Mouse (Mus musculus): ENCODE measurements around the gene Mdm2. TPM values are rescaled to one million over a fixed set of nuclear protein-coding genes. Genes with fewer than 3 reads are reported as not detected.

Mdm2 gene
- polyA plus RNA-seq, 1 experiment from 2014 or later = 71.1 TPM

- peak overlapping the region; percentile 9; the same call in 1 of the 2 replicates for H3K4me2 ChIP-seq (ENCODE audit: low read length)
- WGBS = 18% methylated on average over 13 of the region's 13 CpGs
- peaks cover 10% of the 10 kb centered on the region for H3K4me1 ChIP-seq (replicated peaks; ENCODE audit: control insufficient read depth, insufficient read depth, low read length)
- H3K4me3 ChIP-seq (replicated peaks; ENCODE audit: low read length) = no peak overlapping the region
- no peaks in the 10 kb centered on the region for H3K9me3 ChIP-seq (ENCODE audit: control insufficient read depth, low read length)
- no peaks in the 10 kb centered on the region for H3K27me3 ChIP-seq (replicated peaks; ENCODE audit: control insufficient read depth, insufficient read depth, low read length)
- H3K36me3 ChIP-seq (ENCODE audit: control insufficient read depth, insufficient read depth) = no peaks in the 10 kb centered on the region
- H3K27ac ChIP-seq (ENCODE audit: low read length) = no peak overlapping the region
- peak; percentile 93 for ATAC-seq
- no peak overlapping the region for H3K9ac ChIP-seq (replicated peaks; ENCODE audit: low read depth, low read length)
Observed at GRCm38 (mm10) chr10:117647158-117647505, 63.4 kb downstream of the Mdm2 start.

GRCm38 (mm10) chr10:117646482-117647157 is 63.9 kb downstream of the Mdm2 start:
- WGBS = 85% methylated on average over 5 of the region's 5 CpGs
- Histone ChIP-seq H3K4me3 (replicated peaks; ENCODE audit: low read length) (no peak overlapping the region), H3K4me2 (ENCODE audit: low read length) (no peak overlapping the region), H3K4me1 (replicated peaks; ENCODE audit: control insufficient read depth, insufficient read depth, low read length) (peaks cover 10% of the 10 kb centered on the region), H3K9me3 (ENCODE audit: control insufficient read depth, low read length) (no peaks in the 10 kb centered on the region), H3K27ac (ENCODE audit: low read length) (no peak overlapping the region), H3K9ac (replicated peaks; ENCODE audit: low read depth, low read length) (no peak overlapping the region), H3K36me3 (ENCODE audit: control insufficient read depth, insufficient read depth) (no peaks in the 10 kb centered on the region), H3K27me3 (replicated peaks; ENCODE audit: control insufficient read depth, insufficient read depth, low read length) (no peaks in the 10 kb centered on the region)
- ATAC-seq = no peak

- no peak overlapping the region for H3K4me2 ChIP-seq (ENCODE audit: low read length)
- peaks cover 10% of the 10 kb centered on the region for H3K4me1 ChIP-seq (replicated peaks; ENCODE audit: control insufficient read depth, insufficient read depth, low read length)
- H3K27me3 ChIP-seq (replicated peaks; ENCODE audit: control insufficient read depth, insufficient read depth, low read length) = no peaks in the 10 kb centered on the region
- no peak for ATAC-seq
- H3K9me3 ChIP-seq (ENCODE audit: control insufficient read depth, low read length) = no peaks in the 10 kb centered on the region
- 72% methylated on average over 7 of the region's 7 CpGs for WGBS
- H3K9ac ChIP-seq (replicated peaks; ENCODE audit: low read depth, low read length) = no peak overlapping the region
- H3K4me3 ChIP-seq (replicated peaks; ENCODE audit: low read length) = no peak overlapping the region
- no peaks in the 10 kb centered on the region for H3K36me3 ChIP-seq (ENCODE audit: control insufficient read depth, insufficient read depth)
- no peak overlapping the region for H3K27ac ChIP-seq (ENCODE audit: low read length)
Observed at GRCm38 (mm10) chr10:117645487-117645964, 65.0 kb downstream of the Mdm2 start.

GRCm38 (mm10) chr10:117644828-117645227 is 65.7 kb downstream of the Mdm2 start:
- H3K27ac ChIP-seq (ENCODE audit: low read length) = no peak overlapping the region
- no peak overlapping the region for H3K9ac ChIP-seq (replicated peaks; ENCODE audit: low read depth, low read length)
- no peaks in the 10 kb centered on the region for H3K27me3 ChIP-seq (replicated peaks; ENCODE audit: control insufficient read depth, insufficient read depth, low read length)
- H3K4me2 ChIP-seq (ENCODE audit: low read length) = no peak overlapping the region
- no peaks in the 10 kb centered on the region for H3K36me3 ChIP-seq (ENCODE audit: control insufficient read depth, insufficient read depth)
- peaks cover 10% of the 10 kb centered on the region for H3K4me1 ChIP-seq (replicated peaks; ENCODE audit: control insufficient read depth, insufficient read depth, low read length)
- no peak for ATAC-seq
- no peaks in the 10 kb centered on the region for H3K9me3 ChIP-seq (ENCODE audit: control insufficient read depth, low read length)
- 91% methylated on average over 11 of the region's 11 CpGs for WGBS
- no peak overlapping the region for H3K4me3 ChIP-seq (replicated peaks; ENCODE audit: low read length)

GRCm38 (mm10) chr10:117644429-117644748 is 66.2 kb downstream of the Mdm2 start:
- H3K4me2 ChIP-seq (ENCODE audit: low read length) = no peak overlapping the region
- H3K27me3 ChIP-seq (replicated peaks; ENCODE audit: control insufficient read depth, insufficient read depth, low read length) = no peaks in the 10 kb centered on the region
- H3K4me1 ChIP-seq (replicated peaks; ENCODE audit: control insufficient read depth, insufficient read depth, low read length) = peaks cover 10% of the 10 kb centered on the region
- H3K9ac ChIP-seq (replicated peaks; ENCODE audit: low read depth, low read length) = no peak overlapping the region
- ATAC-seq = no peak
- no peaks in the 10 kb centered on the region for H3K9me3 ChIP-seq (ENCODE audit: control insufficient read depth, low read length)
- WGBS = 90% methylated on average over 8 of the region's 8 CpGs
- H3K36me3 ChIP-seq (ENCODE audit: control insufficient read depth, insufficient read depth) = no peaks in the 10 kb centered on the region
- H3K4me3 ChIP-seq (replicated peaks; ENCODE audit: low read length) = no peak overlapping the region
- H3K27ac ChIP-seq (ENCODE audit: low read length) = no peak overlapping the region

- H3K4me3 ChIP-seq (replicated peaks; ENCODE audit: low read length) = no peak overlapping the region
- no peak overlapping the region for H3K4me2 ChIP-seq (ENCODE audit: low read length)
- H3K27me3 ChIP-seq (replicated peaks; ENCODE audit: control insufficient read depth, insufficient read depth, low read length) = no peaks in the 10 kb centered on the region
- no peak overlapping the region for H3K9ac ChIP-seq (replicated peaks; ENCODE audit: low read depth, low read length)
- H3K9me3 ChIP-seq (ENCODE audit: control insufficient read depth, low read length) = no peaks in the 10 kb centered on the region
- H3K4me1 ChIP-seq (replicated peaks; ENCODE audit: control insufficient read depth, insufficient read depth, low read length) = peaks cover 10% of the 10 kb centered on the region
- ATAC-seq = no peak
- H3K36me3 ChIP-seq (ENCODE audit: control insufficient read depth, insufficient read depth) = no peaks in the 10 kb centered on the region
- H3K27ac ChIP-seq (ENCODE audit: low read length) = no peak overlapping the region
- 89% methylated on average over 12 of the region's 12 CpGs for WGBS
Observed at GRCm38 (mm10) chr10:117643711-117644428, 66.7 kb downstream of the Mdm2 start.

GRCm38 (mm10) chr10:117643302-117643701 is 67.3 kb downstream of the Mdm2 start:
- Histone ChIP-seq H3K27ac (ENCODE audit: low read length) (no peak overlapping the region), H3K36me3 (ENCODE audit: control insufficient read depth, insufficient read depth) (no peaks in the 10 kb centered on the region), H3K27me3 (replicated peaks; ENCODE audit: control insufficient read depth, insufficient read depth, low read length) (no peaks in the 10 kb centered on the region), H3K4me1 (replicated peaks; ENCODE audit: control insufficient read depth, insufficient read depth, low read length) (peaks cover 10% of the 10 kb centered on the region), H3K9me3 (ENCODE audit: control insufficient read depth, low read length) (no peaks in the 10 kb centered on the region), H3K9ac (replicated peaks; ENCODE audit: low read depth, low read length) (no peak overlapping the region), H3K4me2 (ENCODE audit: low read length) (no peak overlapping the region), H3K4me3 (replicated peaks; ENCODE audit: low read length) (no peak overlapping the region)
- no peak for ATAC-seq
- 82% methylated on average over 6 of the region's 6 CpGs for WGBS

GRCm38 (mm10) chr10:117642491-117643262 is 67.9 kb downstream of the Mdm2 start:
- WGBS = 93% methylated on average over 15 of the region's 15 CpGs
- Histone ChIP-seq H3K4me1 (replicated peaks; ENCODE audit: control insufficient read depth, insufficient read depth, low read length) (peaks cover 8% of the 10 kb centered on the region), H3K9me3 (ENCODE audit: control insufficient read depth, low read length) (no peaks in the 10 kb centered on the region), H3K4me3 (replicated peaks; ENCODE audit: low read length) (no peak overlapping the region), H3K27me3 (replicated peaks; ENCODE audit: control insufficient read depth, insufficient read depth, low read length) (no peaks in the 10 kb centered on the region), H3K4me2 (ENCODE audit: low read length) (no peak overlapping the region), H3K27ac (ENCODE audit: low read length) (no peak overlapping the region), H3K36me3 (ENCODE audit: control insufficient read depth, insufficient read depth) (no peaks in the 10 kb centered on the region), H3K9ac (replicated peaks; ENCODE audit: low read depth, low read length) (no peak overlapping the region)
- ATAC-seq = no peak

- Histone ChIP-seq H3K27ac (ENCODE audit: low read length) (no peak overlapping the region), H3K9me3 (ENCODE audit: control insufficient read depth, low read length) (no peaks in the 10 kb centered on the region), H3K4me3 (replicated peaks; ENCODE audit: low read length) (no peak overlapping the region), H3K9ac (replicated peaks; ENCODE audit: low read depth, low read length) (no peak overlapping the region), H3K4me2 (ENCODE audit: low read length) (no peak overlapping the region), H3K27me3 (replicated peaks; ENCODE audit: control insufficient read depth, insufficient read depth, low read length) (no peaks in the 10 kb centered on the region), H3K4me1 (replicated peaks; ENCODE audit: control insufficient read depth, insufficient read depth, low read length) (peaks cover 3% of the 10 kb centered on the region), H3K36me3 (ENCODE audit: control insufficient read depth, insufficient read depth) (no peaks in the 10 kb centered on the region)
- ATAC-seq = no peak
- WGBS = 86% methylated on average over 9 of the region's 9 CpGs
Observed at GRCm38 (mm10) chr10:117642201-117642450, 68.4 kb downstream of the Mdm2 start.
